Mouse (Mus musculus): ENCODE measurements around the gene Cd300lf. TPM values are rescaled to one million over a fixed set of nuclear protein-coding genes. Genes with fewer than 3 reads are reported as not detected.

Cd300lf gene
- polyA plus RNA-seq, 1 experiment from 2014 or later = 0.87 TPM

DNA sequence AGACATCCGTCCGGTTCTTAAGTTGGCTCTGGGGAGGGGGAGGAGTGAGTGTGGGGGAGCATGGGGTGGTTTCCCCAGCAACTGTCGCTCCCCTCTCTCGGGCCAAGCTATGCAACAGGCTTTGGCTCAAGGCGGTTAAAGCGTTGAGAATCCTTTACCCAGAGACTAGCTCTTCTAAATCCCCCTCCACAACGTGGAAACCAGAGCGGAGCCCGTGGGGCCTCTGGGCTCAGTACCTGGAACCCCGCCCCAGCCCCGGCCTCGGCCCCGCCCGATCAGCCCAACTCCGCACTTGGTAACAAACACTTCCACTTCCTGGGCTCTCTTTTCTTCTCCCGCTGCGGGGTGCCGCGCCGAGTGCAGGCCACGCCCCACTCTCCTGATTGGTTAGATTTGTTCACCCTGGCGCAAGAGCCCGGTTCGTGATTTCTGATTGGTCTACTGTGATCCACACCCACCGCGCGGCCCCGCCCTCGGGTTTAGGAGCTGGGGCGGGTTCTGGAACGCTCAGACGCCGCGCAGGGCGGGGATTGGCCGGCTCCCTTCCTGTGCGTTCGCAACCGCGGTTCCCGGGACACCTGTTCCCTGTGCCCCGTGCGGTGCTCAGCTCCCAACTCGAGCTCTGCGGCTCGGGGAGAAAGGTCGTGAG lies 29.2 kb upstream of the Cd300lf start, which contains the start of gene Slc9a3r1:
Slc9a3r1 (plus strand) TSS at position 510 of the 649 bp plus-strand sequence.
- Histone ChIP-seq H3K4me2 (ENCODE audit: low read depth, low read length) (peak within 1 kb of the TSS; percentile 95), H3K27me3 (ENCODE audit: control insufficient read depth, insufficient read depth, low read length) (peaks cover 4% of the 10 kb centered on the region; the same call in 1 of the 2 replicates), H3K9ac (ENCODE audit: low read length) (peak within 1 kb of the TSS; percentile 75), H3K4me3 (ENCODE audit: low read length) (peak within 1 kb of the TSS; percentile 82), H3K36me3 (ENCODE audit: control insufficient read depth, insufficient read depth) (no peaks in the 10 kb centered on the region), H3K4me1 (ENCODE audit: control insufficient read depth, insufficient read depth, low read length) (peaks cover 33% of the 10 kb centered on the region), H3K27ac (ENCODE audit: low read length) (peak within 1 kb of the TSS; percentile 68), H3K9me3 (replicated peaks; ENCODE audit: control insufficient read depth, low read length) (no peaks in the 10 kb centered on the region; the same call in 1 of the 2 replicates)
- peak; percentile 97 for ATAC-seq (replicated peaks; ENCODE audit: extremely low read depth, insufficient read depth, low FRiP score)
- WGBS = under 1% methylated on average over 47 of the region's 47 CpGs

DNA sequence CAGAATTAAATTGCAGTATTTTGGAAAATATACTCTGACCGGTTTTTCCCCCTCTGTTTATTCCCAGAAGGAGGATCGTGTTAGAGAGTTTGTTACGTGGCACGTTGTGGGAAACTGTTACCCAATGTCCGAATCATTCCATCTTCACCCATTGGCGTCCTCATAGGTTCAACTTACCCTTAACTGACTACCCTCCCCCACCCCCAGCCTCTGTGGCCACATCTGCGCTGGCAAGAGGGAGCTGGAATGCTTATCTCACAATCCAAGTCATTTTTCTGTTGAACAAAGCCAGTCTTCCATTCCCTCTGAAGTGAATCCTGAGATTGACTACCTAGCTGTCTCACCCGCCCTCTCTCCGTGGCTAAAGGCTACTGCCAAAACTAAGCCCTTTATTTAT lies 28.4 kb upstream of the Cd300lf start:
- Histone ChIP-seq H3K36me3 (ENCODE audit: control insufficient read depth, insufficient read depth) (no peaks in the 10 kb centered on the region), H3K4me3 (ENCODE audit: low read length) (peak overlapping the region; percentile 82), H3K4me2 (ENCODE audit: low read depth, low read length) (peak overlapping the region; percentile 95), H3K27me3 (ENCODE audit: control insufficient read depth, insufficient read depth, low read length) (peaks cover 7% of the 10 kb centered on the region), H3K4me1 (ENCODE audit: control insufficient read depth, insufficient read depth, low read length) (peaks cover 33% of the 10 kb centered on the region), H3K9me3 (replicated peaks; ENCODE audit: control insufficient read depth, low read length) (no peaks in the 10 kb centered on the region; the same call in 1 of the 2 replicates), H3K27ac (ENCODE audit: low read length) (peak overlapping the region; percentile 68), H3K9ac (ENCODE audit: low read length) (peak overlapping the region; percentile 72)
- 24% methylated on average over 9 of the region's 9 CpGs for WGBS
- ATAC-seq (replicated peaks; ENCODE audit: extremely low read depth, insufficient read depth, low FRiP score) = no peak

DNA sequence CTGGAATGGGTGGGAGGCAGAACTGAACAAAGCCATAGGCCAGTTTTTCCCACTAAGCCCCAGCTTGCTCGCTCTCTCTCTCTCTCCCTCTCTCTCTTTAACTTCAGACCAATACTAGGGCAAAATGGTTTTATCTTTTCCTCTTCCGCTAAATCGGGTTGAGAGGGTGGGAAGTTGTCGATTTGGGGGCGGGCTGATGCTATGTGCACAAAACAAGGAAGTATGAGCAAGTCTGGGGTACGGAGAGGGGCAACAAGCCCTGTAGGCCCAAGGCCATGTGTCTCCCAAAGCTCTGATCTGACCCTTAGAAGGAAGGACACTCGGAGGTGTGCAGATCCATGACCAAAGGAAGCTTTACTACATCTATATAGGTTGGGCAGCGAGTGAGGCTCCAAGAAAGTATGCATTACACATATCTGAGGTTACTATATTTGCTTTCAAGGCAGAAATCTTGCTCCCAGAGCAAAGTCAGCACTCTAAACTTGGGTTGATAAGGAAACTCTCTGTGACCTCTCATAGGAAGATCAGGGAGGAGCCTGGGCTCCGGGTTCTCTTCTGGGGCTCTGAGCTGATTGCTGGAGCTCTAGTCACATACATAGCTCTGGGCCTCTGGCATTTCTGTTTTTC lies 27.9 kb upstream of the Cd300lf start:
- 34% methylated on average over 9 of the region's 9 CpGs for WGBS
- no peak for ATAC-seq (replicated peaks; ENCODE audit: extremely low read depth, insufficient read depth, low FRiP score)
- H3K4me3 ChIP-seq (ENCODE audit: low read length) = no peak overlapping the region
- H3K27me3 ChIP-seq (ENCODE audit: control insufficient read depth, insufficient read depth, low read length) = peaks cover 12% of the 10 kb centered on the region
- H3K4me2 ChIP-seq (ENCODE audit: low read depth, low read length) = peak overlapping the region; percentile 95; the same call in 1 of the 2 replicates
- no peaks in the 10 kb centered on the region; the same call in 1 of the 2 replicates for H3K9me3 ChIP-seq (replicated peaks; ENCODE audit: control insufficient read depth, low read length)
- peaks cover 33% of the 10 kb centered on the region for H3K4me1 ChIP-seq (ENCODE audit: control insufficient read depth, insufficient read depth, low read length)
- H3K36me3 ChIP-seq (ENCODE audit: control insufficient read depth, insufficient read depth) = no peaks in the 10 kb centered on the region
- H3K27ac ChIP-seq (ENCODE audit: low read length) = peak overlapping the region; percentile 26; the same call in 1 of the 2 replicates
- no peak overlapping the region for H3K9ac ChIP-seq (ENCODE audit: low read length)

DNA sequence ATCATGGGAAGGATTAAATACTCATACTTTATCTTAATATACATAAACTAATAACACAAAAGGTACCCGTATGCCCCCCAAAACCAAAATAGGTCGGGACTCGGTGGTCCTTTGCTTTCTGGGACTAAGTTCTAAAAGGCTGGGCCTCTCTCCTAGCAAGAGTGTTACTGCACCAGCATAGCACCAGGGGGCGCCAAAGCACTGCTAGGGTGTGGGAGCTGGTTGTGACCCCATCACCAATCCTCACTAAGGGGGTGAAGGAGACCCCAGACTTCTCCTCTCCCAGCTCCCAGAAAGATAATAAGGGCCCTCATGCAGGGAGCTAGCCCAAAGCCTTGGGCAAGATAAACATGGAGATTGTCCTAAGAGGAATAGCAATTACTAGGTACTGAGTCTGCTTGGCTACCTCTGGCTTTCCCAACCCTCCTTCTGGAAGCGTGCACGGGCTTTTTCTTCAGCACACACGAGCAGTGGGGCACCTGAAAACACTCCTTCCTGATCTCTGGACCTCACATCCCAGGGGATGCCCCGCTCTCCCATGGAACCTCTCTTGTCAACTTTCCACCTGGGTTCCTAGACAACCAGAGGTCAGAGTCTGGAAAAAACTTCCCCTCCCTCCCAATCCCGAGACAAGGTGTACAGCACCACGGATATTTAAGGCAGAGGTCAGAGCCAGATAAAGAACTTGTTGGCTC lies 27.2 kb upstream of the Cd300lf start:
- 26% methylated on average over 10 of the region's 10 CpGs for WGBS
- Histone ChIP-seq H3K9ac (ENCODE audit: low read length) (no peak overlapping the region), H3K27me3 (ENCODE audit: control insufficient read depth, insufficient read depth, low read length) (peaks cover 17% of the 10 kb centered on the region), H3K4me2 (ENCODE audit: low read depth, low read length) (no peak overlapping the region), H3K9me3 (replicated peaks; ENCODE audit: control insufficient read depth, low read length) (no peaks in the 10 kb centered on the region; the same call in 1 of the 2 replicates), H3K4me1 (ENCODE audit: control insufficient read depth, insufficient read depth, low read length) (peaks cover 33% of the 10 kb centered on the region), H3K36me3 (ENCODE audit: control insufficient read depth, insufficient read depth) (no peaks in the 10 kb centered on the region), H3K4me3 (ENCODE audit: low read length) (no peak overlapping the region), H3K27ac (ENCODE audit: low read length) (no peak overlapping the region)
- no peak for ATAC-seq (replicated peaks; ENCODE audit: extremely low read depth, insufficient read depth, low FRiP score)

DNA sequence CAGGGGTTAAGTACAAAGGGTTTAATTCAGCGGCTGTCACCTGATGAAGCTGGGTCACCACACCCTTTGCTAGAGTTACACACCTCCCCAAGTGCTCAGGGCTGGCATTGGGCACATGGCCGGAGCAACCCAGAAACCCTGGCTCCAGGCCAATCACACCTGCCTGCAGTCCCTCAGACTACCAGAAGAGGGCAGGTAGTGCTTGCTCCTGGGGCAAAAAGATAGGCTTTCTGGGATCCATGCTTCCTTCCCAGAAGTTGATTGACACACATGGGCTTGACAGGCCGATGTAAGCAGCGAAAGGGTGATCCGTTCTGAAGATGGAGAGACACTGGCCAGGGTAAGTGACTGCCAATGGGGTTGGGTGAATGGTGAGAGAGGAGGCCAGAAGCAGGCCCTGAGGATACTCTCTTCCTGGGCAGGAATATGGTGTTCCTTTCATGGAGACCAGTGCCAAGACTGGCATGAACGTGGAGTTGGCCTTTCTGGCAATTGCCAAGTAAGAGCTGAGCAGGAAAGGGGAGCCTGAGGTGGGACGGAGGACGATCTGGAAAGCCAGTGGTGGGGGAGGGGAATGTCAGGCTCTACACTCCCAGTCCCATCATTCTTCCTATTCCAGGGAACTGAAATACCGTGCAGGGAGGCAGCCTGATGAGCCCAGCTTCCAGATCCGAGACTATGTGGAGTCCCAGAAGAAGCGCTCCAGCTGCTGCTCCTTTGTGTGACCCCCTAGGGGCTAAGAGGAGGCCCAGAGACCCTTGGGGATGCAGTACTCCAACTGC lies 26.4 kb upstream of the Cd300lf start:
- 57% methylated on average over 11 of the region's 11 CpGs for WGBS
- H3K4me2 ChIP-seq (ENCODE audit: low read depth, low read length) = no peak overlapping the region
- H3K36me3 ChIP-seq (ENCODE audit: control insufficient read depth, insufficient read depth) = no peaks in the 10 kb centered on the region
- H3K27ac ChIP-seq (ENCODE audit: low read length) = no peak overlapping the region
- ATAC-seq (replicated peaks; ENCODE audit: extremely low read depth, insufficient read depth, low FRiP score) = no peak
- H3K4me3 ChIP-seq (ENCODE audit: low read length) = no peak overlapping the region
- H3K4me1 ChIP-seq (ENCODE audit: control insufficient read depth, insufficient read depth, low read length) = peaks cover 33% of the 10 kb centered on the region
- H3K27me3 ChIP-seq (ENCODE audit: control insufficient read depth, insufficient read depth, low read length) = peaks cover 25% of the 10 kb centered on the region
- H3K9me3 ChIP-seq (replicated peaks; ENCODE audit: control insufficient read depth, low read length) = no peaks in the 10 kb centered on the region; the same call in 1 of the 2 replicates
- no peak overlapping the region for H3K9ac ChIP-seq (ENCODE audit: low read length)

DNA sequence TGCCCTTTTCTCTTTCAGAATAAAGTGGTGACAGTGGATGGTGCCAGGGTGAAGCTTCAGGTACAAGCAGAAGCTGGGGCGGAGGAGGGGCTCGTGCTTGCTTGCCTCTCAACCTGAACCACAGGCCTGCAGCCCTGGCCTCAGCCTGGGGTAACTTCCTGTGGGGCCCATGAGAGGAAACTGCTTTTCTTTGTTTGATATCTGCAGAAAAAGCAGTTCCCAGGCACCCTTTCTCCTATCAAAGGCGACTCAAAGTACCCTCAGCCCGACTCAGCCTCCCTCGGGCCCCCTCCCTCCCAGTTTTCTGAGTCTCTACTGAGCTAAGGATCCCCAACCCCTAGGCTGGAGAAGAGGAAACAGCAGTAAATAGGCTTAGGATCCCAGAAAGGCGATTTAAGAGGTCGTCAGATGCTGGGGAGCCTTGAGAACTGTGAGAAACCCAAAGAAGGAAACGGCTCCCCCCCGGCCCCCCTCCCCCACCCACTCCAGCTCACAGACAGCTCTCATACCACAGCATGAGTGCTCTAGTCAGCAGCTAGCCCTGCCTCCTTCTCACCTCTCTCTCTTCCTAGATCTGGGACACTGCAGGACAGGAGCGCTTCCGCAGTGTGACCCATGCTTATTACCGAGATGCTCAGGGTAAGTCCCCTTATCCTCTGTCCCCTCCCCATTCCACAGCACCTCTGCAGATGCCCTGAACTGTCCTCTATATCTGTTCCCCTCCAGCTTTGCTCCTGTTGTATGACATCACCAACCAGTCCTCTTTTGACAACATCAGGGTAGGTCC lies 24.3 kb upstream of the Cd300lf start:
- peak overlapping the region; percentile 12; the same call in 1 of the 2 replicates for H3K9ac ChIP-seq (ENCODE audit: low read length)
- WGBS = 17% methylated on average over 12 of the region's 12 CpGs
- peaks cover 37% of the 10 kb centered on the region for H3K27me3 ChIP-seq (ENCODE audit: control insufficient read depth, insufficient read depth, low read length)
- peak overlapping the region; percentile 36 for H3K4me2 ChIP-seq (ENCODE audit: low read depth, low read length)
- ATAC-seq (replicated peaks; ENCODE audit: extremely low read depth, insufficient read depth, low FRiP score) = no peak
- H3K4me3 ChIP-seq (ENCODE audit: low read length) = no peak overlapping the region
- peak overlapping the region; percentile 34 for H3K27ac ChIP-seq (ENCODE audit: low read length)
- H3K9me3 ChIP-seq (replicated peaks; ENCODE audit: control insufficient read depth, low read length) = no peaks in the 10 kb centered on the region; the same call in 1 of the 2 replicates
- H3K4me1 ChIP-seq (ENCODE audit: control insufficient read depth, insufficient read depth, low read length) = peaks cover 25% of the 10 kb centered on the region
- no peaks in the 10 kb centered on the region for H3K36me3 ChIP-seq (ENCODE audit: control insufficient read depth, insufficient read depth)

DNA sequence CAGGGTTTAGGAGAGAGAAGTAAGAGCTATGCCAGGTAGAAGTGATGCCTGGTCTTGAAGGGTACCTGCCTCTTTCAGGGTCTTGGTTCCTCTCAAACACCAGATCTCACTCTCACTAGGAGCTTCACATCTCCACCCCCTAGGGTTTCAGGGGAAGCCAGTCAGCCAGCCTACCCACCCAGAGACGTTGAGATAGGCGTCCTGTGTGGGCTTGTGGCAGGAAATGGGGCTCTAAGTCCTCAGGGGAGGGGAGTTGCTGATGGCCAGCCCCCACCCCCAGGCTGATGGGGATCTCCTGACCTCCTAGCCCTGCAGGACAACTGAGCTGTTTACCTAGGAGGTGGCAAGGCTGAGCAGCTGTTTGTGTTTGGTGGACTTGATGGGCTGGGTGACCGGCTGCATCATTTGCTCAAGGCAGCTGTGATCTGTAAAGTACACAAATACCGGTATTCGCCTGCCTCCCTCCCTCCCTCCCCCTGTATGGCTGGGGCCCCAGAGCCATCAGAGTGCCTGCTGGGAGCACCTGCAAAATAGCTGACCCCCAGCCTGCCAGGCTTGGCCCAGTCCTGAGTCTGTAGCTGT lies 21.4 kb upstream of the Cd300lf start:
- no peaks in the 10 kb centered on the region for H3K36me3 ChIP-seq (ENCODE audit: control insufficient read depth, insufficient read depth)
- H3K27ac ChIP-seq (ENCODE audit: low read length) = no peak overlapping the region
- no peak overlapping the region for H3K9ac ChIP-seq (ENCODE audit: low read length)
- no peak for ATAC-seq (replicated peaks; ENCODE audit: extremely low read depth, insufficient read depth, low FRiP score)
- no peak overlapping the region for H3K4me2 ChIP-seq (ENCODE audit: low read depth, low read length)
- H3K27me3 ChIP-seq (ENCODE audit: control insufficient read depth, insufficient read depth, low read length) = peaks cover 44% of the 10 kb centered on the region
- 5% methylated on average over 5 of the region's 5 CpGs for WGBS
- no peak overlapping the region for H3K4me3 ChIP-seq (ENCODE audit: low read length)
- H3K4me1 ChIP-seq (ENCODE audit: control insufficient read depth, insufficient read depth, low read length) = peaks cover 16% of the 10 kb centered on the region; the same call in 1 of the 2 replicates
- no peaks in the 10 kb centered on the region; the same call in 1 of the 2 replicates for H3K9me3 ChIP-seq (replicated peaks; ENCODE audit: control insufficient read depth, low read length)
